Mouse (Mus musculus) thymus, postnatal 10 days (tissue): ENCODE measurements around the gene Zcchc17.

Experiments used
- DNase-seq, 2 experiments: peaks; one replicate each; pipeline ENCODE4 v3.0.0; 2021; ENCODE audit warnings: low spot score in 2 of 2

Gene Zcchc17

GRCm38 (mm10) chr4:130286531-130286930 is 73.2 kb downstream of the Zcchc17 start:
- no peak for DNase-seq

- no peak for DNase-seq
Measured at GRCm38 (mm10) chr4:130283826-130284225, 75.9 kb downstream of the Zcchc17 start.

GRCm38 (mm10) chr4:130282856-130283255 is 76.9 kb downstream of the Zcchc17 start:
- DNase-seq = no peak

GRCm38 (mm10) chr4:130279105-130279504 is 80.6 kb downstream of the Zcchc17 start, which contains the start of gene Serinc2:
Gene Serinc2, minus strand, starts transcription at chr4:130279205.
- no peak for DNase-seq

- no peak for DNase-seq
Measured at GRCm38 (mm10) chr4:130276573-130277176, 83.1 kb downstream of the Zcchc17 start.

- DNase-seq = no peak
Measured at GRCm38 (mm10) chr4:130275823-130276105, 84.0 kb downstream of the Zcchc17 start.

GRCm38 (mm10) chr4:130275016-130275822 is 84.5 kb downstream of the Zcchc17 start:
- DNase-seq = no peak

GRCm38 (mm10) chr4:130274346-130275015 is 85.3 kb downstream of the Zcchc17 start:
- DNase-seq = no peak

- DNase-seq = no peak
Measured at GRCm38 (mm10) chr4:130273698-130274345, 85.9 kb downstream of the Zcchc17 start.

- DNase-seq = no peak
Measured at GRCm38 (mm10) chr4:130270611-130271347, 89.0 kb downstream of the Zcchc17 start.

- no peak for DNase-seq
Measured at GRCm38 (mm10) chr4:130270089-130270488, 89.7 kb downstream of the Zcchc17 start.

- DNase-seq = no peak
Measured at GRCm38 (mm10) chr4:130268736-130269135, 91.0 kb downstream of the Zcchc17 start.

GRCm38 (mm10) chr4:130267069-130267468 is 92.7 kb downstream of the Zcchc17 start:
- no peak for DNase-seq

GRCm38 (mm10) chr4:130266601-130267000 is 93.1 kb downstream of the Zcchc17 start:
- no peak for DNase-seq
